Mouse (Mus musculus) forebrain, embryonic 14.5 days (tissue): ENCODE measurements around the gene Fgf8. TPM values are rescaled to one million over a fixed set of nuclear protein-coding genes. Genes with fewer than 3 reads are reported as not detected.

ENCODE experiments used
- ATAC-seq: fragments of 200-750 bp; cut with Nextera tagmentation; 2 replicates; pipeline ENCODE4 v1.8.0; 2017; ENCODE audit warnings: mild to moderate bottlenecking, moderate library complexity
- DNase-seq: peaks from one replicate; pipeline ENCODE4 v3.0.0-alpha.2; 2015; ENCODE audit warnings: low spot score
- H3K27ac ChIP-seq: fragments of 300-500 bp; sonication (generic); 2 replicates; pipeline ENCODE4 v1.5.1; 2014; ENCODE audit warnings: low read depth, mild to moderate bottlenecking, control low read depth, low read length, moderate library complexity
- H3K27me3 ChIP-seq: fragments of 300-500 bp; sonication (generic); replicated peaks from 2 replicates; pipeline ENCODE4 v1.6.1; 2014; ENCODE audit warnings: low read length, control low read depth, mixed read lengths; ENCODE audit not compliant: control insufficient read depth, insufficient read depth
- H3K36me3 ChIP-seq: fragments of 300-500 bp; sonication (generic); 2 replicates; pipeline ENCODE4 v1.6.1; 2014; ENCODE audit warnings: low read length, control low read depth; ENCODE audit not compliant: control insufficient read depth, insufficient read depth
- H3K4me1 ChIP-seq: fragments of 300-500 bp; sonication (generic); 2 replicates; pipeline ENCODE4 v1.6.1; 2014; ENCODE audit warnings: antibody characterized with exemption, low read length, control low read depth; ENCODE audit not compliant: control insufficient read depth, insufficient read depth
- H3K4me2 ChIP-seq: fragments of 300-500 bp; sonication (generic); 2 replicates; pipeline ENCODE4 v1.6.1; 2014; ENCODE audit warnings: mild to moderate bottlenecking, control low read depth, low read length
- H3K4me3 ChIP-seq: fragments of 300-500 bp; sonication (generic); 2 replicates; pipeline ENCODE4 v1.5.1; 2014; ENCODE audit warnings: low read depth, low read length, control low read depth
- H3K9ac ChIP-seq: fragments of 300-500 bp; sonication (generic); 2 replicates; pipeline ENCODE4 v1.6.1; 2014; ENCODE audit warnings: mild to moderate bottlenecking, low read length, control low read depth, moderate library complexity
- H3K9me3 ChIP-seq: fragments of 300-500 bp; sonication (generic); replicated peaks from 2 replicates; pipeline ENCODE4 v1.6.1; 2016; ENCODE audit warnings: low read length, control low read depth, mixed read lengths; ENCODE audit not compliant: control insufficient read depth
- WGBS: fragments of 180-500 bp; shearing (Covaris S2); extraction: QIAGEN DNeasy Blood & Tissue Kit; methylation state at CpG from one replicate; pipeline ENCODE4 v1.1.7; 2014; 5-methylcytosine and 5-hydroxymethylcytosine counted together
- polyA plus RNA-seq: library from polyadenylated mRNA; unstranded; fragments of >200 nt; fragmentation: Nextera tagmentation; extraction: Ambion mirVana; gene quantifications from 2 replicates; pipeline ENCODE4 v1.2.1, GENCODE M21; 2014

The Fgf8 gene
- polyA plus RNA-seq, 1 experiment from 2014 or later, result 2.4 TPM

DNA sequence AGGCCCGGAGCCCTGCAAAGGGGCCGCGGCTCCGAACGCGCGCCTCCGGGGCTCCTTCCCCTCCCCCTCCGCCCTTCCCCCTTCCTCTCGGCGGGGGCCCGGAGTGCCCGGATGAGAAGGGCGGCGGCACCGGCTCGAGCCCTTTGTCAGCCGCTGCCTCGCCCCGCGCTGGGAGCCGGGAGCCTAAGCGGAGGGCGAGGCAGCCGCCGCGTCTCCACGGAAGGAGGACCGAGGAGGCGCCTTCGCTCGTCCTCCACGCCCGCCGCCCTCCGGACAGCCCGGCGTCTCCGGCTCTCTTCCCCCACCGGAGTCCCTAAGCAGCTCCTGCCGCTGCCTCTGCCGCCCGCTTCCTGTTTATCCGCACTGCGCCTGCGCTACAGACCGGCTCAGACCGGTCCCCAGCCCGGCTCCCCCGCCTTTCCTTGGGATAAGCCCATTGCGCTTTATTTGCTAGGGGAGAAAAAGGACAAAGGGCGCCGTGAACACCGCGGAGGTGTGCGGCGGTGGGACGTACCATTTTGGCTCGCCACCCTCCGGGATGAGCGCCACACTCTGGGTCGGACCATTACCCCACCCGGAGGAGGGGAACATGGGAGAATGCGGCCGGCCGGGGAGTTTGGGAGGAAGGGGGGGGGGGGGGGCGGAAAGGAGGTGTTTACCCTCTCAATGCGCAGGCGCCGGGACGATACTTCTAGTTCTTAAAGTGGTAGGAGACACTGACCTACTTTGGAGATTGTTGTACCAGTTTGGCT is 40.6 kb upstream of the Fgf8 start, which contains the start of gene Mgea5:
TSS of gene Mgea5 (minus strand) at position 657 of the 752 bp plus-strand sequence.
- 0% methylated on average over 54 of the region's 71 CpGs for WGBS
- Histone ChIP-seq H3K9ac (peak within 1 kb of the TSS; percentile 98), H3K9me3 (no peaks in the 10 kb centered on the region), H3K27me3 (no peaks in the 10 kb centered on the region), H3K36me3 (peaks cover 25% of the 10 kb centered on the region), H3K27ac (peak within 1 kb of the TSS; percentile 99), H3K4me1 (peaks cover 21% of the 10 kb centered on the region), H3K4me3 (peak within 1 kb of the TSS; percentile 100), H3K4me2 (peak within 1 kb of the TSS; percentile 55)
- peak; percentile 98 for ATAC-seq
- peak; percentile 100 for DNase-seq

DNA sequence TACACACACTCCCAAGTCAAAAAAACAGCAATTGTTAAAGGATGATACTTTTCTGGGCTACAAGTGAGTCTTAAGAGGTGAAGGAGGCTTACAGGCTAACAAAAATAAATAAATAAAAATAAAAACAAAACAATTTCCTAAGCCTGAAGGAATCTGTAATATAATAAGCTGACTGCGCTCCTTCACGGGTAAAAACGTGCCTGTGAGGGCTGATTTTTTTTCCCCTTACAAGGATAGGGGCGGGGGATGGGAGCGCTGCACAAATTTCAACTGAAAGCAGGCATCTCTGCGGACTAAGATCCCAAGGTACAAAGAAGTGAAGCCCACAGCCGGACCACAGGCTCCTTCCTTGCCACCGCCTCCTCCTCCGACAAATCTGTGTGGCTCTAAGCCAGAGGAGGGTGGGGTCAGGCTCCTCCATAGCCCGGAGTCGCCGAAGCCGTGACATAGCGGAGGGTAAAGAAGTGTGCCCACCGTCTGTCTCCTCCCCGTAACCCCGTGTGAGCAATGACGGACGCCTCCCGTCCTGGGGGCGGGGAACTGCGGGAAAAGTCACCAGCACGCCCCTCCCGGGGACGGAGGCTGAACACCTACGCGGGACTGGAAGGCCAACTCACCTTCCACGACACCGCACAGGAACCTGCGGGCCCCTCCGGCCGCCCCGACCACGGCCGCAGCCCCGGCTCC is 39.7 kb upstream of the Fgf8 start:
- Histone ChIP-seq H3K27ac (peak overlapping the region; percentile 99), H3K27me3 (no peaks in the 10 kb centered on the region), H3K36me3 (peaks cover 34% of the 10 kb centered on the region), H3K9ac (peak overlapping the region; percentile 98), H3K9me3 (no peaks in the 10 kb centered on the region), H3K4me2 (peak overlapping the region; percentile 55), H3K4me3 (peak overlapping the region; percentile 100), H3K4me1 (peaks cover 21% of the 10 kb centered on the region)
- peak; percentile 21 for ATAC-seq
- under 1% methylated on average over 36 of the region's 36 CpGs for WGBS
- peak; percentile 70 for DNase-seq

DNA sequence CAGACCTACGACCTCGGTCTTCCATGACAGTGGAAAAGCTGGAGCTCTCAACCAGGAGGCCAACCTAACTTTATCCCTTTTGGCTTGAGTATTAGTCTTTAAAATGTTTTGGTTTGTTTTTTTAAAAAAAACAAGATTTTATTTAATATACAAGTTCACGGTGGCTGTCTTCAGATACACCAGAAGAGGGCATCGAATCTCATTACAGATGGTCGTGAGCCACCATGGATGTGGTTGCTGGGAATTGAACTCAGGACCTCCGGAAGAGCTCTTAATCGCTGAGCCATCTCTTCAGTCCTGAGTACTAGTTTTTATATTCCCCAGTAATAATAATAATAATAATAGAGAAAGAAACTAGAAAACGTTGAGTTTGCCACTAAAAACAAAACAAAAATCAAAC is 39.0 kb upstream of the Fgf8 start:
- ATAC-seq (no peak), DNase-seq (no peak)
- Histone ChIP-seq H3K4me3 (peak overlapping the region; percentile 100), H3K27ac (no peak overlapping the region), H3K4me2 (peak overlapping the region; percentile 55), H3K9me3 (no peaks in the 10 kb centered on the region), H3K9ac (no peak overlapping the region), H3K4me1 (peaks cover 21% of the 10 kb centered on the region), H3K36me3 (peaks cover 41% of the 10 kb centered on the region), H3K27me3 (no peaks in the 10 kb centered on the region)
- WGBS, result 62% methylated on average over 8 of the region's 8 CpGs

DNA sequence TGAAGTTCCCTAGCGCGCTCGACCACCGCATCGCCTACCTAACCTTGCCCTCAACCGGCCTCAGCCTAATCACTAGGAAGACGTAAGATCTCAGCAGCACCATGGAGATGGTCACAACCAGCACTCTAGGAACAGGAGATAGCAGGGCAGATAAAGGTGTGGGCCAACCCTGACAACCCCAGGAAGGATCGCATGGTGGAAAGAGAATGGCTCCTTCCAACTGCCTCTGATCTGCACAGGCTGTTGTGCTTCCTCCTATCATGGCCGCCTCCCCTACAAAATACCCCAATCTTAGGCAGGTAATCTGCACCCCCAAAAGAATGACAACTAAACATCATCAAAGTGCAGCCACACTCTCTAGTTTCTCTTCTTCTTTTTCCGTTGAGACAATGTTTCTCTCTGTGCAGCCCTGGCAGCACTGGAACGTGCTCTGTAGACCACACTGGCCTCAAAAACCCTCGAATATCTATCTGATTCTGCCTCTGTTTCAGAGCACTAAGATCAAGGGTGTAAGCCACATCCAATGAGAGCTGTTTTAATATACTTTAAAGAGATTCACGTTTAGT is 37.7 kb upstream of the Fgf8 start:
- Histone ChIP-seq H3K27me3 (no peaks in the 10 kb centered on the region), H3K9ac (peak overlapping the region; percentile 35; the same call in 1 of the 2 replicates), H3K4me1 (peaks cover 21% of the 10 kb centered on the region), H3K4me3 (no peak overlapping the region), H3K4me2 (peak overlapping the region; percentile 55), H3K36me3 (peaks cover 53% of the 10 kb centered on the region), H3K9me3 (no peaks in the 10 kb centered on the region), H3K27ac (no peak overlapping the region)
- WGBS, result 90% methylated on average over 13 of the region's 13 CpGs
- ATAC-seq (no peak), DNase-seq (no peak)

DNA sequence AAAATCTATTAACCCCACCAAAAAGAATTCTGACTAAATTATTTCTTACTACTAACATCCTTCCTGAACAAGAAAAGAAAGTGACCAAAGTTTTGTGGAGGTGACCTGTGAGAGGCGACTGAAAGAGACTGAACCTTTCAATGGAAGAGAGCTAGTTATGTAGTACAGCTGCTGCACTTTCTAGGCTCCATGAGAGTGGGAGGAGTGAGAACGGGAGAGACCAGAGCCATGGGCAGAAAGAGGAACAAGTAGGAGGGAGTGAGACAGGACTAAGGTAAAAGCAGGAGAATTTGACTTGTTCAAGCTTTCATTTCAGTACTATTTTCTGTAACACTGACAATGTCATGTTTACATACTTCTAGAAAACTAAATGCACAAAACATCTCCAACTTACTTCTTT is 32.8 kb upstream of the Fgf8 start:
- no peaks in the 10 kb centered on the region for H3K9me3 ChIP-seq
- H3K36me3 ChIP-seq, result peaks cover 96% of the 10 kb centered on the region
- peaks cover 5% of the 10 kb centered on the region for H3K4me1 ChIP-seq
- H3K27me3 ChIP-seq, result no peaks in the 10 kb centered on the region
- DNase-seq, result no peak
- no peak overlapping the region for H3K9ac ChIP-seq
- H3K27ac ChIP-seq, result no peak overlapping the region
- WGBS, result 84% methylated on average over 2 of the region's 2 CpGs
- ATAC-seq, result no peak
- no peak overlapping the region for H3K4me3 ChIP-seq
- H3K4me2 ChIP-seq, result no peak overlapping the region

DNA sequence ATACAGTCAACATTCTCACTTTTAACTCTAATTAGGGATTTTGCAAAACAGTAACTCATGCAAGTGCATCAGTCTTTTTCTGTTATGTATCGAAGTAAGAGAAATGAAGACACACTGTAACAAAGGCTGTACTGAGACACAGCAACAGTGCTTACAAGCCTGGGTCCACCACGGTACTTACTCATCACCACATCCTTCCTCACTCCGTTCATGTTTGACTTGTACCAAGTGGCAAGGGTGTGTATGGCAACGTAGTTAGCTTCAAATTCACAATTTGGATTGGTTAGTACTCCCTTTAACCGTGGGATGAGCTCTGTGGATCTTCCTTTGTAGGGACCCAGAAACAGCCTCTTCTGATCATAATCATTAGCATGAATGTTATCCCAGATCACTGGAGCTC is 28.8 kb upstream of the Fgf8 start:
- Histone ChIP-seq H3K4me3 (no peak overlapping the region), H3K36me3 (peaks cover 96% of the 10 kb centered on the region)
- WGBS, result 90% methylated on average over 5 of the region's 5 CpGs

DNA sequence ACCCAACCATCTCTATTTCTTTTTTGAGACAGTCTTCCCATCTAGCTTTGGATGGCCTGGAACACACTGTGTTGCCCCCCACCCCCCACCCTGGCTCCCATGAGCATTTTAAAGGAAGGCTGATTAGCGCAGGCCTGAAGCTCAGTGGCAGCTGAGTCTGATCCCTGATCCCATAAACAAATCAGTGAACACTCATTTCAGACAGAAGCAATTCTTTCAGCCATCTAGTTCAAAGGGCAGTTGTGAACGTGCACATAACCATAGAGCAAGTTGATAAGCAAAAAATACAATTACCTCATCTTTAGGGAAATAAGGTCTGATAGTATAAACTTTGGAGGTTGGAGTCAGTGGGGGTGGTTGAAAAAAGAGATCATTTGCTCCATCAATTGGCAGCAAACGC is 18.1 kb upstream of the Fgf8 start:
- H3K36me3 ChIP-seq, result peaks cover 93% of the 10 kb centered on the region
- H3K27ac ChIP-seq, result no peak overlapping the region
- H3K4me1 ChIP-seq, result no peaks in the 10 kb centered on the region
- no peaks in the 10 kb centered on the region for H3K9me3 ChIP-seq
- ATAC-seq (no peak), DNase-seq (no peak)
- 86% methylated on average over 3 of the region's 3 CpGs for WGBS
- H3K4me3 ChIP-seq, result no peak overlapping the region
- H3K27me3 ChIP-seq, result no peaks in the 10 kb centered on the region
- H3K4me2 ChIP-seq, result no peak overlapping the region
- H3K9ac ChIP-seq, result no peak overlapping the region

More for the DNA sequence above, 28.8 kb upstream of the Fgf8 start:
- Histone ChIP-seq H3K27ac (no peak overlapping the region), H3K9ac (no peak overlapping the region), H3K4me2 (no peak overlapping the region), H3K27me3 (no peaks in the 10 kb centered on the region), H3K9me3 (no peaks in the 10 kb centered on the region), H3K4me1 (no peaks in the 10 kb centered on the region)
- ATAC-seq (no peak), DNase-seq (no peak)

DNA sequence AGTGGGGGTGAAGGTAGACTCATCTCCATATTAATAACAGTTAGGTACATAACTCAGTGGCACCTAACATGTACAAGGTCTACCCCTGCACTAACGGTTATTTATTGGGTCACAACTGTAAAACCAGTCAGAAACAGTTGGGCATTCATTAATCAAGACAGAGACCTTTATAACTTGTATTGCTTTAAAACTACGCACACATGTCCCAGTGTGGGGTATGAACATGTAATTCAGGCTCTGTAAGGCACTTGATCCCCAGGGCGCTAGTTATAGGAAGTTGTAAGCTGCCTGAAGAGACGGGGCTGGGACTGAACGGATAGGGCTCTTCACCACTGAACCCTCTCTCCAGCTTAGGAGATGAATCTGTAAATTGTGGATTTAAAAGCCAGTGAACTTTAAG is 16.0 kb upstream of the Fgf8 start:
- H3K27me3 ChIP-seq, result no peaks in the 10 kb centered on the region
- ATAC-seq, result no peak
- no peaks in the 10 kb centered on the region for H3K9me3 ChIP-seq
- H3K27ac ChIP-seq, result no peak overlapping the region
- no peaks in the 10 kb centered on the region for H3K4me1 ChIP-seq
- DNase-seq, result no peak
- no peak overlapping the region for H3K4me3 ChIP-seq
- WGBS, result 95% methylated on average over 5 of the region's 5 CpGs
- no peak overlapping the region for H3K4me2 ChIP-seq
- peaks cover 94% of the 10 kb centered on the region for H3K36me3 ChIP-seq
- no peak overlapping the region for H3K9ac ChIP-seq

DNA sequence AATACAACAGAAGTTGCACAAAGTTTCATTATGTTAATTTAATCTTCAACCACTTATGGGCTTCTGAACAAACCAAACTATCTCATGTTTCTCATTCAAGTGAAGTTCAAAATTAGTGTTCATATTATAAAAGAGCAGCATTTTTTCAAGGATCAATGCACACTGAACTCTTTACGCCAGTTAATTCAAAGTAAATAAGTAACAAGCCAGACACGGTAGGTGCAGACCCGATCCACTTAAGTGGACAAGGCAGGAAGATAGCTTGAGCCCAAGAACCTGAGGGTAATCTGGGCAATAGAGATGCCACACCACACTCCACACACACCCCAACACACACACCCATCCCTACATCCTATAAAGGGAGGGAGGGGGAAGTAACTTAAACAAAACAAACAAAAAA is 10.8 kb upstream of the Fgf8 start:
- no peaks in the 10 kb centered on the region for H3K4me1 ChIP-seq
- H3K4me2 ChIP-seq, result no peak overlapping the region
- no peak for DNase-seq
- no peaks in the 10 kb centered on the region for H3K27me3 ChIP-seq
- H3K27ac ChIP-seq, result no peak overlapping the region
- no peak for ATAC-seq
- no peak overlapping the region for H3K4me3 ChIP-seq
- H3K36me3 ChIP-seq, result peaks cover 71% of the 10 kb centered on the region
- 97% methylated on average over 3 of the region's 3 CpGs for WGBS
- no peaks in the 10 kb centered on the region for H3K9me3 ChIP-seq
- H3K9ac ChIP-seq, result no peak overlapping the region
